Mouse (Mus musculus) hindbrain, postnatal 0 days (tissue): ENCODE measurements around the gene Ago4. TPM values are rescaled to one million over a fixed set of nuclear protein-coding genes. Genes with fewer than 3 reads are reported as not detected.

ENCODE experiments used
- ATAC-seq: fragments of 200-750 bp; cut with Nextera tagmentation; 2 replicates; pipeline ENCODE4 v1.8.0; 2017; ENCODE audit warnings: mild to moderate bottlenecking, moderate TSS enrichment, moderate library complexity
- DNase-seq: peaks from one replicate; pipeline ENCODE4 v3.0.0-alpha.2; 2015; ENCODE audit warnings: low spot score
- H3K27ac ChIP-seq: fragments of 300-500 bp; sonication (generic); 2 replicates; pipeline ENCODE4 v1.5.1; 2014; ENCODE audit warnings: mild to moderate bottlenecking
- H3K27me3 ChIP-seq: fragments of 300-500 bp; sonication (generic); 2 replicates; pipeline ENCODE4 v1.6.1; 2014; ENCODE audit warnings: low read length, mixed read lengths; ENCODE audit not compliant: insufficient read depth
- H3K36me3 ChIP-seq: fragments of 300-500 bp; sonication (generic); 2 replicates; pipeline ENCODE4 v1.6.1; 2014; ENCODE audit warnings: low read length, mixed read lengths; ENCODE audit not compliant: insufficient read depth
- H3K4me1 ChIP-seq: fragments of 300-500 bp; sonication (generic); 2 replicates; pipeline ENCODE4 v1.6.1; 2014; ENCODE audit warnings: antibody characterized with exemption, low read length, mixed read lengths; ENCODE audit not compliant: insufficient read depth
- H3K4me2 ChIP-seq: fragments of 300-500 bp; sonication (generic); 2 replicates; pipeline ENCODE4 v1.6.1; 2014; ENCODE audit warnings: low read depth, mild to moderate bottlenecking, low read length, moderate library complexity, mixed read lengths
- H3K4me3 ChIP-seq: fragments of 300-500 bp; sonication (generic); 2 replicates; pipeline ENCODE4 v1.5.1; 2014; ENCODE audit warnings: low read length
- H3K9ac ChIP-seq: fragments of 300-500 bp; sonication (generic); replicated peaks from 2 replicates; pipeline ENCODE4 v1.6.1; 2014; ENCODE audit warnings: mild to moderate bottlenecking, low read length, moderate library complexity, mixed read lengths
- H3K9me3 ChIP-seq: fragments of 300-500 bp; sonication (generic); 2 replicates; pipeline ENCODE4 v1.6.1; 2016; ENCODE audit warnings: low read length, mixed read lengths
- CTCF ChIP-seq: IDR thresholded peaks from 2 replicates; pipeline ENCODE4 v1.5.1; 2016; ENCODE audit warnings: antibody characterized with exemption, control low read depth, low read depth
- WGBS: fragments of 180-500 bp; shearing (Covaris S2); extraction: QIAGEN DNeasy Blood & Tissue Kit; methylation state at CpG from one replicate; pipeline ENCODE4 v1.1.7; 2014; 5-methylcytosine and 5-hydroxymethylcytosine counted together
- polyA plus RNA-seq: library from polyadenylated mRNA; unstranded; fragments of >200 nt; fragmentation: Nextera tagmentation; extraction: Ambion mirVana; gene quantifications from 2 replicates; pipeline ENCODE4 v1.2.1, GENCODE M21; 2015
- total RNA-seq: library from RNA; depleted of rRNA; stranded (reverse); fragments of >200 nt; gene quantifications from 2 replicates; pipeline ENCODE4 v1.2.3, GENCODE M21; 2014; rRNA removed

Gene Ago4
- total RNA-seq, result 6.7 and 9.7 TPM in 2 replicates
- 3.4 TPM in 2 replicates for polyA plus RNA-seq

GRCm38 (mm10) chr4:126532827-126533728 is at the start of gene Ago4:
Ago4 (minus strand) TSS chr4:126533472.
- Histone ChIP-seq H3K27ac (peak within 1 kb of the TSS; percentile 83), H3K9ac (peak within 1 kb of the TSS; percentile 92), H3K4me2 (peak within 1 kb of the TSS; percentile 89), H3K9me3 (no peaks in the 10 kb centered on the region), H3K4me1 (peaks cover 6% of the 10 kb centered on the region; the same call in 1 of the 2 replicates), H3K27me3 (no peaks in the 10 kb centered on the region), H3K36me3 (no peaks in the 10 kb centered on the region), H3K4me3 (peak within 1 kb of the TSS; percentile 94)
- TF ChIP-seq CTCF, result no peak
- DNase-seq, result peak; percentile 94
- peak; percentile 94 for ATAC-seq
- under 1% methylated on average over 89 of the region's 120 CpGs for WGBS

GRCm38 (mm10) chr4:126579077-126579476 is 45.8 kb upstream of the Ago4 start:
- no peak overlapping the region for H3K9ac ChIP-seq
- no peaks in the 10 kb centered on the region for H3K27me3 ChIP-seq
- no peak overlapping the region for H3K27ac ChIP-seq
- no peaks in the 10 kb centered on the region for H3K4me1 ChIP-seq
- H3K9me3 ChIP-seq, result no peaks in the 10 kb centered on the region
- H3K4me2 ChIP-seq, result no peak overlapping the region
- no peak overlapping the region for H3K4me3 ChIP-seq
- H3K36me3 ChIP-seq, result 0 out of 2 replicates have a peak, but pooled peaks cover 2% of the 10 kb centered on the region
- 88% methylated on average over 2 of the region's 2 CpGs for WGBS
- no peak for TF ChIP-seq CTCF
- no peak for DNase-seq
- ATAC-seq, result no peak

- no peak for DNase-seq
- no peak overlapping the region for H3K27ac ChIP-seq
- 0 out of 2 replicates have a peak, but pooled peaks cover 3% of the 10 kb centered on the region for H3K36me3 ChIP-seq
- H3K4me1 ChIP-seq, result no peaks in the 10 kb centered on the region
- 90% methylated on average over 3 of the region's 3 CpGs for WGBS
- no peak overlapping the region for H3K9ac ChIP-seq
- no peaks in the 10 kb centered on the region for H3K9me3 ChIP-seq
- H3K4me2 ChIP-seq, result no peak overlapping the region
- H3K4me3 ChIP-seq, result no peak overlapping the region
- no peaks in the 10 kb centered on the region for H3K27me3 ChIP-seq
- no peak for ATAC-seq
- TF ChIP-seq CTCF, result no peak
Observed at GRCm38 (mm10) chr4:126577920-126578319, 44.6 kb upstream of the Ago4 start.

- DNase-seq (no peak), ATAC-seq (no peak)
- no peak overlapping the region for H3K27ac ChIP-seq
- 0 out of 2 replicates have a peak, but pooled peaks cover 3% of the 10 kb centered on the region for H3K36me3 ChIP-seq
- H3K27me3 ChIP-seq, result no peaks in the 10 kb centered on the region
- no peak for TF ChIP-seq CTCF
- H3K4me3 ChIP-seq, result no peak overlapping the region
- no peak overlapping the region for H3K9ac ChIP-seq
- no peaks in the 10 kb centered on the region for H3K4me1 ChIP-seq
- no peaks in the 10 kb centered on the region for H3K9me3 ChIP-seq
- H3K4me2 ChIP-seq, result no peak overlapping the region
- WGBS, result 94% methylated on average over 5 of the region's 5 CpGs
Observed at GRCm38 (mm10) chr4:126576281-126576680, 43.0 kb upstream of the Ago4 start.

- no peak for TF ChIP-seq CTCF
- Histone ChIP-seq H3K9me3 (no peaks in the 10 kb centered on the region), H3K27me3 (no peaks in the 10 kb centered on the region), H3K9ac (no peak overlapping the region), H3K4me2 (no peak overlapping the region), H3K4me3 (no peak overlapping the region), H3K27ac (no peak overlapping the region), H3K4me1 (no peaks in the 10 kb centered on the region), H3K36me3 (0 out of 2 replicates have a peak, but pooled peaks cover 3% of the 10 kb centered on the region)
- WGBS, result 96% methylated on average over 3 of the region's 3 CpGs
- DNase-seq (no peak), ATAC-seq (no peak)
Observed at GRCm38 (mm10) chr4:126569783-126570182, 36.5 kb upstream of the Ago4 start.

GRCm38 (mm10) chr4:126567243-126567642 is 34.0 kb upstream of the Ago4 start:
- Histone ChIP-seq H3K4me1 (no peaks in the 10 kb centered on the region), H3K27ac (no peak overlapping the region), H3K36me3 (no peaks in the 10 kb centered on the region), H3K9ac (no peak overlapping the region), H3K27me3 (no peaks in the 10 kb centered on the region), H3K4me3 (no peak overlapping the region), H3K9me3 (no peaks in the 10 kb centered on the region), H3K4me2 (no peak overlapping the region)
- DNase-seq (no peak), ATAC-seq (no peak)
- WGBS, result 94% methylated on average over 4 of the region's 4 CpGs
- TF ChIP-seq CTCF, result no peak

- 95% methylated on average over 6 of the region's 6 CpGs for WGBS
- H3K36me3 ChIP-seq, result no peaks in the 10 kb centered on the region
- H3K4me2 ChIP-seq, result no peak overlapping the region
- no peak overlapping the region for H3K4me3 ChIP-seq
- ATAC-seq (no peak), DNase-seq (no peak)
- H3K9ac ChIP-seq, result no peak overlapping the region
- no peaks in the 10 kb centered on the region for H3K9me3 ChIP-seq
- no peak for TF ChIP-seq CTCF
- H3K27me3 ChIP-seq, result no peaks in the 10 kb centered on the region
- no peak overlapping the region for H3K27ac ChIP-seq
- H3K4me1 ChIP-seq, result no peaks in the 10 kb centered on the region
Observed at GRCm38 (mm10) chr4:126563798-126564197, 30.5 kb upstream of the Ago4 start.
